Mouse (Mus musculus): ENCODE measurements at regions not wholly inside any gene's neighbourhood (a gene's known extent, or its start where the extent isn't known, plus 50 kb on each side); places are given as distances from the start of the nearest gene placed in this dataset.

GRCm38 (mm10) chr1:88623040-88623439 lies 79.0 kb downstream of the Arl4c start:
- Histone ChIP-seq H3K9ac (ENCODE audit: low read depth, low read length) (no peak overlapping the region), H3K9me3 (replicated peaks; ENCODE audit: control insufficient read depth, low read length, poor library complexity, severe bottlenecking) (no peaks in the 10 kb centered on the region), H3K27me3 (ENCODE audit: control insufficient read depth, insufficient read depth, low read depth, low read length) (no peaks in the 10 kb centered on the region), H3K4me3 (ENCODE audit: low read depth, low read length) (no peak overlapping the region), H3K36me3 (ENCODE audit: control insufficient read depth, insufficient read depth, low read length) (no peaks in the 10 kb centered on the region), H3K4me1 (ENCODE audit: control insufficient read depth, insufficient read depth, low read length) (no peaks in the 10 kb centered on the region; the same call in 1 of the 2 replicates), H3K4me2 (ENCODE audit: low read length) (no peak overlapping the region), H3K27ac (ENCODE audit: low read length) (peak overlapping the region; percentile 34; the same call in 1 of the 2 replicates)
- peak; percentile 66; the same call in 1 of the 2 replicates for ATAC-seq
- WGBS = 52% methylated on average over 10 of the region's 10 CpGs

GRCm38 (mm10) chr1:88622356-88622755 lies 79.7 kb downstream of the Arl4c start:
- Histone ChIP-seq H3K27ac (ENCODE audit: low read length) (no peak overlapping the region), H3K36me3 (ENCODE audit: control insufficient read depth, insufficient read depth, low read length) (no peaks in the 10 kb centered on the region), H3K4me3 (ENCODE audit: low read depth, low read length) (no peak overlapping the region), H3K4me2 (ENCODE audit: low read length) (no peak overlapping the region), H3K27me3 (ENCODE audit: control insufficient read depth, insufficient read depth, low read depth, low read length) (no peaks in the 10 kb centered on the region), H3K4me1 (ENCODE audit: control insufficient read depth, insufficient read depth, low read length) (no peaks in the 10 kb centered on the region; the same call in 1 of the 2 replicates), H3K9ac (ENCODE audit: low read depth, low read length) (no peak overlapping the region), H3K9me3 (replicated peaks; ENCODE audit: control insufficient read depth, low read length, poor library complexity, severe bottlenecking) (no peaks in the 10 kb centered on the region)
- ATAC-seq = no peak
- 86% methylated on average over 6 of the region's 6 CpGs for WGBS

- H3K4me1 ChIP-seq (ENCODE audit: control insufficient read depth, insufficient read depth, low read length) = no peaks in the 10 kb centered on the region; the same call in 1 of the 2 replicates
- WGBS = 86% methylated on average over 2 of the region's 2 CpGs
- no peak overlapping the region for H3K4me2 ChIP-seq (ENCODE audit: low read length)
- no peaks in the 10 kb centered on the region for H3K36me3 ChIP-seq (ENCODE audit: control insufficient read depth, insufficient read depth, low read length)
- no peaks in the 10 kb centered on the region for H3K9me3 ChIP-seq (replicated peaks; ENCODE audit: control insufficient read depth, low read length, poor library complexity, severe bottlenecking)
- ATAC-seq = no peak
- no peak overlapping the region for H3K4me3 ChIP-seq (ENCODE audit: low read depth, low read length)
- H3K9ac ChIP-seq (ENCODE audit: low read depth, low read length) = no peak overlapping the region
- no peak overlapping the region for H3K27ac ChIP-seq (ENCODE audit: low read length)
- no peaks in the 10 kb centered on the region for H3K27me3 ChIP-seq (ENCODE audit: control insufficient read depth, insufficient read depth, low read depth, low read length)
Observed at GRCm38 (mm10) chr1:88621214-88621613, 80.8 kb downstream of the Arl4c start.

DNA sequence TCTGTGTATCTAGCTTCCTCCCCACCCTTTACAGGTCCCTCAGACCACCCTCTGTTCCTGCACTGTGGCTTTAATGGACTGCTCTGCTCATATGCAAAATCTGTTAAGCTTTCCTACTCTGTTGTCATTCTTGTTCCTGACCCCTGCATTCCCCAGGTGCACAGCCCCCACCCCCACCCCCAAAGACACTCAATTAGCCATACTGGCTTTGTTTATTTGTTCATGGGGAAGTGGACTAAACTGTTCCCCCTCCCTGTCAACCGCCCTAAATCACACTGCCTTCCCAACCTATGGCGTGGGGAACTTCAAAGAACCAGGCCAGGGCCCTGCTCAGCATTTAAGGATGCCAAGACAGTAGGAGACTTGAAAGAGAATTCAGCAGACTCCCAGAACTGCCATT lies 89.0 kb downstream of the Arl4c start:
- no peaks in the 10 kb centered on the region for H3K27me3 ChIP-seq (ENCODE audit: control insufficient read depth, insufficient read depth, low read depth, low read length)
- H3K4me2 ChIP-seq (ENCODE audit: low read length) = no peak overlapping the region
- H3K4me1 ChIP-seq (ENCODE audit: control insufficient read depth, insufficient read depth, low read length) = no peaks in the 10 kb centered on the region
- H3K27ac ChIP-seq (ENCODE audit: low read length) = no peak overlapping the region
- H3K4me3 ChIP-seq (ENCODE audit: low read depth, low read length) = no peak overlapping the region
- H3K36me3 ChIP-seq (ENCODE audit: control insufficient read depth, insufficient read depth, low read length) = no peaks in the 10 kb centered on the region
- WGBS = 9% methylated on average over 2 of the region's 2 CpGs
- no peak overlapping the region for H3K9ac ChIP-seq (ENCODE audit: low read depth, low read length)
- H3K9me3 ChIP-seq (replicated peaks; ENCODE audit: control insufficient read depth, low read length, poor library complexity, severe bottlenecking) = no peaks in the 10 kb centered on the region
- ATAC-seq = no peak

GRCm38 (mm10) chr1:88611241-88611640 lies 90.8 kb downstream of the Arl4c start:
- Histone ChIP-seq H3K4me2 (ENCODE audit: low read length) (no peak overlapping the region), H3K9me3 (replicated peaks; ENCODE audit: control insufficient read depth, low read length, poor library complexity, severe bottlenecking) (no peaks in the 10 kb centered on the region), H3K4me3 (ENCODE audit: low read depth, low read length) (no peak overlapping the region), H3K4me1 (ENCODE audit: control insufficient read depth, insufficient read depth, low read length) (no peaks in the 10 kb centered on the region), H3K27me3 (ENCODE audit: control insufficient read depth, insufficient read depth, low read depth, low read length) (no peaks in the 10 kb centered on the region), H3K9ac (ENCODE audit: low read depth, low read length) (no peak overlapping the region), H3K27ac (ENCODE audit: low read length) (no peak overlapping the region), H3K36me3 (ENCODE audit: control insufficient read depth, insufficient read depth, low read length) (no peaks in the 10 kb centered on the region)
- 90% methylated on average over 5 of the region's 5 CpGs for WGBS
- ATAC-seq = no peak

DNA sequence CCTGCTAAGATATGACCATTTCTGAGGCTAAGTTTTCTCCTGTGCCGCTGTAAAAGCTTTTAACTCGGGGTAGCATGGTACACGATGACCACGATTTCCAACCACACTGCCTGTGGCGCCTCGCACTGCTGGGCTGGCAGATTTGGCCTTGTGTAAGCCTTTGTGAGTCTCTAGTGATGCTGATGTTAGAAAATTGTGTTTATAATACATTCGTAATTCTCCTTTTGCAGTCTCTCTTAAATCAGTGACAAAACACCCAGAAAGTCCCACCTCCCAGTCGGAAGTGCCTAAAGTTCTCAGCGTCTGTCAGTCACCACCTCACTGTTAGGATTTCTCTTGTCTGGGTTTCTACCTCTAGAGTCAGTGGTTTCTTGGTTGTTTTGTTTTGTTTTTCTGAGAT lies 91.2 kb downstream of the Arl4c start:
- WGBS = 95% methylated on average over 9 of the region's 9 CpGs
- no peaks in the 10 kb centered on the region for H3K9me3 ChIP-seq (replicated peaks; ENCODE audit: control insufficient read depth, low read length, poor library complexity, severe bottlenecking)
- no peaks in the 10 kb centered on the region for H3K4me1 ChIP-seq (ENCODE audit: control insufficient read depth, insufficient read depth, low read length)
- no peaks in the 10 kb centered on the region for H3K36me3 ChIP-seq (ENCODE audit: control insufficient read depth, insufficient read depth, low read length)
- H3K27me3 ChIP-seq (ENCODE audit: control insufficient read depth, insufficient read depth, low read depth, low read length) = no peaks in the 10 kb centered on the region
- ATAC-seq = no peak
- no peak overlapping the region for H3K27ac ChIP-seq (ENCODE audit: low read length)
- H3K9ac ChIP-seq (ENCODE audit: low read depth, low read length) = no peak overlapping the region
- no peak overlapping the region for H3K4me3 ChIP-seq (ENCODE audit: low read depth, low read length)
- H3K4me2 ChIP-seq (ENCODE audit: low read length) = no peak overlapping the region

GRCm38 (mm10) chr1:88608826-88609225 lies 93.2 kb downstream of the Arl4c start:
- no peaks in the 10 kb centered on the region for H3K36me3 ChIP-seq (ENCODE audit: control insufficient read depth, insufficient read depth, low read length)
- H3K27me3 ChIP-seq (ENCODE audit: control insufficient read depth, insufficient read depth, low read depth, low read length) = no peaks in the 10 kb centered on the region
- H3K9me3 ChIP-seq (replicated peaks; ENCODE audit: control insufficient read depth, low read length, poor library complexity, severe bottlenecking) = no peaks in the 10 kb centered on the region
- ATAC-seq = no peak
- H3K27ac ChIP-seq (ENCODE audit: low read length) = no peak overlapping the region
- no peak overlapping the region for H3K4me2 ChIP-seq (ENCODE audit: low read length)
- WGBS = 43% methylated on average over 8 of the region's 8 CpGs
- H3K4me3 ChIP-seq (ENCODE audit: low read depth, low read length) = no peak overlapping the region
- no peaks in the 10 kb centered on the region for H3K4me1 ChIP-seq (ENCODE audit: control insufficient read depth, insufficient read depth, low read length)
- no peak overlapping the region for H3K9ac ChIP-seq (ENCODE audit: low read depth, low read length)

DNA sequence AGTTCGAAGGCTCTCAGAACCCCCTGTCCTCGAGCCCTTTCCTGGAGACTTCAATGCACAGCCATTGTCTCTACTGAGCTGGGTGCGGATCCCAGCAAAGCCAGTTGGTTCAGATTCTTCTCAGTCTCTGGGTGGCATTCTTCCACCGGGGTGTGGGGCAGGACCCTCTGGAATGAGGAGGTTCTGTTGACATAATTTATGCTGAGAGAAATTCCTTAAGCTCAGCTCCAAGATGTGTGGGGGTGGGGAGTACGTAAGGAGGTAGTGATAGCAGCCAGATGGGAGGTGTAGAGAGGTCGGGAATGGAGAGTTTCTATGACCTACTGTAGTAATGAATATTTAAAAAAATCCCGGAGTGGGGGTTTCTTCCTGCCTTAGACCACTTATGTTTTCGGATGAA lies 93.8 kb downstream of the Arl4c start:
- Histone ChIP-seq H3K4me1 (ENCODE audit: control insufficient read depth, insufficient read depth, low read length) (no peaks in the 10 kb centered on the region), H3K4me3 (ENCODE audit: low read depth, low read length) (no peak overlapping the region), H3K9me3 (replicated peaks; ENCODE audit: control insufficient read depth, low read length, poor library complexity, severe bottlenecking) (no peaks in the 10 kb centered on the region), H3K4me2 (ENCODE audit: low read length) (no peak overlapping the region), H3K27me3 (ENCODE audit: control insufficient read depth, insufficient read depth, low read depth, low read length) (no peaks in the 10 kb centered on the region), H3K36me3 (ENCODE audit: control insufficient read depth, insufficient read depth, low read length) (no peaks in the 10 kb centered on the region), H3K27ac (ENCODE audit: low read length) (no peak overlapping the region), H3K9ac (ENCODE audit: low read depth, low read length) (no peak overlapping the region)
- WGBS = 56% methylated on average over 8 of the region's 8 CpGs
- ATAC-seq = no peak

DNA sequence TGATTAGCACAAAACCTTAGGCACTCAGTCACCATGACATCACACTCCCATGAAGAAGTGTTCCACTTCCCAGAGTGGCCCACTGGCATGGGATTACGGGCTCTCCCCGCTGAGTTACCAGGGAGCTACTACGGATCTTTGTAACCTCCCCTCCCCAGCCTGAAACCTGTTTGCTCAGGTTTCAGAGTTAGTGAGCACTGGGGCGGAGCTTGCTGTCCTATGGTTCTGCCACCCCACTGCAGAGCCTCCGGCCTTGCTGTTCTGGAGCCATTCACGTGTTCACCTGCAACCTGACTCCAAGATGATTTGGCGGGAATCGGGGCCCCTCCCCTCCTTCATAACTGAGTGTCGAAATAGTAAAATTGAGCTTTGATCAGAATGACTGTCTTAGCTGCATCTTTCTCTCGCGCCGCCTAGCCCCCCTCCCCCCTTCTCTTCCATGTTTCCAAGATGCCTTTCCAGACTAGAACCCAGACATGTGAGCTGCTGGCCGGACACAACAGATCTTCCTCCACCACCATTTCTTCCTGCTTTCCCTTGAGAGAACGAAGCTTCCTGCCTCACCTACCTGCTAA lies 95.8 kb upstream of the Glrp1 start:
- Histone ChIP-seq H3K4me1 (ENCODE audit: control insufficient read depth, insufficient read depth, low read length) (no peaks in the 10 kb centered on the region), H3K27me3 (ENCODE audit: control insufficient read depth, insufficient read depth, low read depth, low read length) (no peaks in the 10 kb centered on the region), H3K4me3 (ENCODE audit: low read depth, low read length) (no peak overlapping the region), H3K27ac (ENCODE audit: low read length) (no peak overlapping the region), H3K9ac (ENCODE audit: low read depth, low read length) (no peak overlapping the region), H3K9me3 (replicated peaks; ENCODE audit: control insufficient read depth, low read length, poor library complexity, severe bottlenecking) (no peaks in the 10 kb centered on the region), H3K4me2 (ENCODE audit: low read length) (no peak overlapping the region), H3K36me3 (ENCODE audit: control insufficient read depth, insufficient read depth, low read length) (no peaks in the 10 kb centered on the region)
- WGBS = 54% methylated on average over 14 of the region's 14 CpGs
- no peak for ATAC-seq

Data from midbrain, embryonic 16.5 days (tissue).